Mouse (Mus musculus) adrenal gland, adult 18-20 months (tissue): ENCODE measurements around the gene Cnga3. TPM values are rescaled to one million over a fixed set of nuclear protein-coding genes. Genes with fewer than 3 reads are reported as not detected.

Source experiments
- DNase-seq, 2 experiments: peaks; one replicate each; pipeline ENCODE4 v3.0.0; 2021 to 2022; ENCODE audit warnings: low spot score in 2 of 2
- total RNA-seq, 2 experiments: library from RNA; stranded (reverse); gene quantifications; 1 replicate in 1 of 2; 2 replicates in 1 of 2; pipeline ENCODE4 v1.2.3; 2021

The Cnga3 gene
- total RNA-seq, 2 experiments from 2014 or later: 1.8 to 2.0 TPM

GRCm38 (mm10) chr1:37272464-37272863 is 58.2 kb downstream of the Cnga3 start:
- peak; percentile 51 for DNase-seq

GRCm38 (mm10) chr1:37286556-37286955 is 72.3 kb downstream of the Cnga3 start:
- DNase-seq: no peak

GRCm38 (mm10) chr1:37287748-37288147 is 73.5 kb downstream of the Cnga3 start:
- peak in 1 of 2 experiments; percentile 43 for DNase-seq

GRCm38 (mm10) chr1:37288181-37288935 is 74.1 kb downstream of the Cnga3 start:
- DNase-seq: no peak

GRCm38 (mm10) chr1:37288941-37289340 is 74.7 kb downstream of the Cnga3 start:
- no peak for DNase-seq

GRCm38 (mm10) chr1:37296414-37296813 is 82.2 kb downstream of the Cnga3 start:
- no peak for DNase-seq

GRCm38 (mm10) chr1:37298904-37299303 is 84.7 kb downstream of the Cnga3 start:
- DNase-seq: no peak

GRCm38 (mm10) chr1:37299540-37300491 is 85.6 kb downstream of the Cnga3 start, which contains the start of gene Inpp4a:
Gene Inpp4a (plus strand): TSS chr1:37299865.
- peak; percentile 98 for DNase-seq

- DNase-seq: no peak
These were observed 86.4 kb downstream of the Cnga3 start for GRCm38 (mm10) chr1:37300650-37301049.

- no peak for DNase-seq
These were observed 88.6 kb downstream of the Cnga3 start for GRCm38 (mm10) chr1:37302801-37303200.

GRCm38 (mm10) chr1:37305691-37306287 is 91.6 kb downstream of the Cnga3 start:
- DNase-seq: no peak

- DNase-seq: no peak
These were observed 93.4 kb downstream of the Cnga3 start for GRCm38 (mm10) chr1:37307586-37307985.

- no peak for DNase-seq
These were observed 93.9 kb downstream of the Cnga3 start for GRCm38 (mm10) chr1:37308021-37308742.

- DNase-seq: no peak
These were observed 94.5 kb downstream of the Cnga3 start for GRCm38 (mm10) chr1:37308743-37309100.

GRCm38 (mm10) chr1:37309939-37310515 is 95.8 kb downstream of the Cnga3 start:
- no peak for DNase-seq

Other genes starting within 250 kb of the Cnga3 start
- 1 to 10 TPM in 1 of 2 experiments, under 1 TPM in 1; 0.58 to 1.4 TPM for gene Vwa3b, start 187.8 kb upstream of the Cnga3 start, total RNA-seq
- gene Inpp4a, start 85.4 kb downstream of the Cnga3 start, total RNA-seq: 10 to 100 TPM; 21.4 to 24.6 TPM
- gene Coa5, start 215.7 kb downstream of the Cnga3 start, total RNA-seq: 100 to 1,000 TPM; 121 to 134 TPM
- gene Unc50, start 215.7 kb downstream of the Cnga3 start, total RNA-seq: 10 to 100 TPM; 61.0 to 72.3 TPM